8 mouse cellular contexts compared by ENCODE assay signal in the genomic region with DNA sequence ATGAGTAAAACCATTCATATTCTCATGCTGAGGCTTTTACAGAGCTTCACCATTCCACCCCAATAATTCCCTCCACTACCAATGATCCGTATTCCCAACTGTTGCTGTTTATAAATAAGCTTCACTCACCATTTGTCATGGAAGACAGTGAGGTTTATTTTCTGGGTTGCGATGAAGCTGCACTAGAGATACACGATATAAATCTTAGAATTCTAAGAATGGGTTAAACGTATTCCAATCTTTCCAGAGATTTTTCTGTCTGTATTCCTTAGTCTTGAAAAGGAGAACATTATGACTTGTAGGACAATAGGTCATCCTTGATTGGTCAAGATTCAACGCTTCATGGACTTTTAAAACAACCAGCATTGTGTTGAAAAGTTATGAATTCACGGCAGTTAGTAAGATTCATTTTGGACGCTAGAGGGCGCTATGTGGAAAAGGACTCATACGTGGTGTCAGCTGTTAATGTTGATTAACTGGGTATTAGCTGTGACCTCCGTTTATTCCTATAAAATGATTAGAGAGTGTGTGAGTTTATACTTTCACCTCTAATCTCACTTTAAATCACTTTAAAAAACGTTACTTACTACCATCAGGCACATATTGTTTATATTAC. TPM values are rescaled to one million over a fixed set of nuclear protein-coding genes. Genes with fewer than 3 reads are reported as not detected.
DNase-seq lines count a peak whose midpoint lies in the region; ATAC-seq and TF ChIP-seq lines count a peak whose summit lies in the region.

No protein-coding gene starts in this region.

- no peak for ATAC-seq in embryonic facial prominence, embryonic 12.5 days (ENCODE audit: insufficient number of reproducible peaks, insufficient read depth, low FRiP score, low TSS enrichment)
- no peak for ATAC-seq in heart, embryonic 16.5 days (replicated peaks; ENCODE audit: extremely low read depth, insufficient read depth, low FRiP score)
- no peak for ATAC-seq in lung, embryonic 15.5 days (ENCODE audit: borderline replicate concordance, extremely low read depth, low FRiP score, low TSS enrichment)
- no peak for ATAC-seq in granulocyte monocyte progenitor cell, adult 5-6 weeks (replicated peaks; ENCODE audit: poor library complexity, severe bottlenecking)

- peak; percentile 69 for TF ChIP-seq CTCF in E14TG2a.4 (conservative IDR thresholded peaks at IDR 0.05; ENCODE audit: low read length)

- no peaks in the 10 kb centered on the region for H3K27me3 ChIP-seq in E14TG2a.4 (ENCODE audit: insufficient read depth, low read length)
- H3K27me3 ChIP-seq in embryonic facial prominence, embryonic 12.5 days: no peaks in the 10 kb centered on the region
- H3K27me3 ChIP-seq in heart, embryonic 16.5 days (ENCODE audit: control insufficient read depth, insufficient read depth, low read length): no peaks in the 10 kb centered on the region
- H3K27me3 ChIP-seq in lung, embryonic 15.5 days: no peaks in the 10 kb centered on the region

- H3K4me1 ChIP-seq in E14TG2a.4 (replicated peaks; ENCODE audit: low read depth, low read length): peaks cover 14% of the 10 kb centered on the region
- peaks cover 16% of the 10 kb centered on the region for H3K4me1 ChIP-seq in embryonic facial prominence, embryonic 12.5 days
- H3K4me1 ChIP-seq in heart, embryonic 16.5 days (ENCODE audit: control insufficient read depth, insufficient read depth, low read length): peaks cover 11% of the 10 kb centered on the region
- H3K4me1 ChIP-seq in lung, embryonic 15.5 days: peaks cover 19% of the 10 kb centered on the region

- H3K4me2 ChIP-seq in embryonic facial prominence, embryonic 12.5 days (replicated peaks): peak overlapping the region; percentile 66
- H3K4me2 ChIP-seq in heart, embryonic 16.5 days (ENCODE audit: low read depth, low read length): peak overlapping the region; percentile 85
- peak overlapping the region; percentile 66 for H3K4me2 ChIP-seq in lung, embryonic 15.5 days

- WGBS in embryonic facial prominence, embryonic 12.5 days: 5% methylated on average over 11 of the region's 11 CpGs
- WGBS in heart, embryonic 16.5 days: 1% methylated on average over 11 of the region's 11 CpGs
- 2% methylated on average over 11 of the region's 11 CpGs for WGBS in large intestine, adult 2 months
- 4% methylated on average over 11 of the region's 11 CpGs for WGBS in lung, embryonic 15.5 days

- peak overlapping the region; percentile 65 for H3K9ac ChIP-seq in embryonic facial prominence, embryonic 12.5 days
- H3K9ac ChIP-seq in heart, embryonic 16.5 days (ENCODE audit: low read length): peak overlapping the region; percentile 77
- H3K9ac ChIP-seq in lung, embryonic 15.5 days: peak overlapping the region; percentile 53

- peak; percentile 79 for DNase-seq in adrenal gland, postnatal 10 days
- peak; percentile 78 for DNase-seq in large intestine, adult 2 months (ENCODE audit: low read depth, low spot score)
- peak; percentile 73 for DNase-seq in retina, adult 2 months (ENCODE audit: low read depth, low spot score)

- peaks cover 8% of the 10 kb centered on the region for H3K36me3 ChIP-seq in E14TG2a.4 (ENCODE audit: insufficient read depth, low read length)
- H3K36me3 ChIP-seq in embryonic facial prominence, embryonic 12.5 days: peaks cover under 1% of the 10 kb centered on the region; the same call in 1 of the 2 replicates
- peaks cover under 1% of the 10 kb centered on the region; the same call in 1 of the 2 replicates for H3K36me3 ChIP-seq in heart, embryonic 16.5 days (ENCODE audit: control insufficient read depth, insufficient read depth)
- no peaks in the 10 kb centered on the region for H3K36me3 ChIP-seq in lung, embryonic 15.5 days

- peak overlapping the region; percentile 91; the same call in 1 of the 2 replicates for H3K27ac ChIP-seq in embryonic facial prominence, embryonic 12.5 days
- peak overlapping the region; percentile 97 for H3K27ac ChIP-seq in heart, embryonic 16.5 days (ENCODE audit: low read length)
- H3K27ac ChIP-seq in lung, embryonic 15.5 days: peak overlapping the region; percentile 95

- H3K4me3 ChIP-seq in E14TG2a.4 (replicated peaks; ENCODE audit: low read length): peak overlapping the region; percentile 94
- H3K4me3 ChIP-seq in embryonic facial prominence, embryonic 12.5 days: peak overlapping the region; percentile 68
- H3K4me3 ChIP-seq in heart, embryonic 16.5 days (ENCODE audit: low read length): peak overlapping the region; percentile 83
- H3K4me3 ChIP-seq in lung, embryonic 15.5 days: peak overlapping the region; percentile 72

- H3K9me3 ChIP-seq in E14TG2a.4 (ENCODE audit: low read length): no peaks in the 10 kb centered on the region
- H3K9me3 ChIP-seq in embryonic facial prominence, embryonic 12.5 days: no peaks in the 10 kb centered on the region
- H3K9me3 ChIP-seq in heart, embryonic 16.5 days (replicated peaks; ENCODE audit: control insufficient read depth, low read length): no peaks in the 10 kb centered on the region
- H3K9me3 ChIP-seq in lung, embryonic 15.5 days: no peaks in the 10 kb centered on the region

RNA-seq across cellular contexts. Expression of a gene that starts 6.6 kb away (rescaled TPM):
- total RNA-seq in adrenal gland, postnatal 10 days (2021): 100 to 1,000 TPM; 272 to 322 TPM
- polyA plus RNA-seq in embryonic facial prominence, embryonic 12.5 days (2016; fragmentation: Nextera tagmentation; extraction: Ambion mirVana): 175 and 180 TPM in 2 replicates
- polyA plus RNA-seq in heart, embryonic 16.5 days (2015; fragmentation: Nextera tagmentation; extraction: Ambion mirVana): 65.2 and 65.4 TPM in 2 replicates
- polyA plus RNA-seq in large intestine, adult 2 months (2012; rRNA removed): 59.6 and 72.2 TPM in 2 replicates
- 115 and 119 TPM in 2 replicates for polyA plus RNA-seq in lung, embryonic 15.5 days (2015; fragmentation: Nextera tagmentation; extraction: Ambion mirVana)
- 98.5 and 119 TPM in 2 replicates for total RNA-seq in granulocyte monocyte progenitor cell, adult 5-6 weeks (2014; fragmentation: Nextera tagmentation)
- 214 and 218 TPM in 2 replicates for total RNA-seq in granulocyte monocyte progenitor cell, adult 5-6 weeks (2017)

RNA-seq across cellular contexts. Expression of a gene that starts 6.7 kb away (rescaled TPM):
- 10 to 100 TPM; 22.8 to 26.2 TPM for total RNA-seq in adrenal gland, postnatal 10 days (2021)
- polyA plus RNA-seq in embryonic facial prominence, embryonic 12.5 days (2016; fragmentation: Nextera tagmentation; extraction: Ambion mirVana): 14.4 and 15.9 TPM in 2 replicates
- 5.5 and 6.3 TPM in 2 replicates for polyA plus RNA-seq in heart, embryonic 16.5 days (2015; fragmentation: Nextera tagmentation; extraction: Ambion mirVana)
- polyA plus RNA-seq in large intestine, adult 2 months (2012; rRNA removed): 2.4 and 6.1 TPM in 2 replicates
- 8.7 and 8.9 TPM in 2 replicates for polyA plus RNA-seq in lung, embryonic 15.5 days (2015; fragmentation: Nextera tagmentation; extraction: Ambion mirVana)
- total RNA-seq in granulocyte monocyte progenitor cell, adult 5-6 weeks (2014; fragmentation: Nextera tagmentation): 23.0 and 26.7 TPM in 2 replicates
- total RNA-seq in granulocyte monocyte progenitor cell, adult 5-6 weeks (2017): 27.9 and 29.8 TPM in 2 replicates

RNA-seq across cellular contexts. Expression of a gene that starts 56.7 kb away (rescaled TPM):
- under 1 TPM; 0.24 to 0.36 TPM for total RNA-seq in adrenal gland, postnatal 10 days (2021)
- polyA plus RNA-seq in embryonic facial prominence, embryonic 12.5 days (2016; fragmentation: Nextera tagmentation; extraction: Ambion mirVana): 0.19 and 0.42 TPM in 2 replicates
- 0.40 and 0.42 TPM in 2 replicates for polyA plus RNA-seq in heart, embryonic 16.5 days (2015; fragmentation: Nextera tagmentation; extraction: Ambion mirVana)
- polyA plus RNA-seq in large intestine, adult 2 months (2012; rRNA removed): 0.05 and 0.11 TPM in 2 replicates
- polyA plus RNA-seq in lung, embryonic 15.5 days (2015; fragmentation: Nextera tagmentation; extraction: Ambion mirVana): 0.20 and 0.27 TPM in 2 replicates
- total RNA-seq in granulocyte monocyte progenitor cell, adult 5-6 weeks (2014; fragmentation: Nextera tagmentation): 0.70 TPM in 1 of 2 replicates, not detected in the other
- total RNA-seq in granulocyte monocyte progenitor cell, adult 5-6 weeks (2017): 1.3 and 2.3 TPM in 2 replicates
